Mouse (Mus musculus) ovary, adult 10 weeks (tissue): ENCODE results near the gene 2610028H24Rik. TPM values are rescaled to one million over a fixed set of nuclear protein-coding genes. Genes with fewer than 3 reads are reported as not detected.

Experiments
- polyA plus RNA-seq: library from polyadenylated mRNA; stranded (reverse); fragments of 350-450 nt; fragmentation: Illumina TruSeq; extraction: RNeasy Lipid Tissue Mini Kit (QIAGEN cat#74804); gene quantifications from one replicate; pipeline ENCODE4 v1.2.3, GENCODE M21; 2014

2610028H24Rik gene
- 0.43 TPM for polyA plus RNA-seq

DNA sequence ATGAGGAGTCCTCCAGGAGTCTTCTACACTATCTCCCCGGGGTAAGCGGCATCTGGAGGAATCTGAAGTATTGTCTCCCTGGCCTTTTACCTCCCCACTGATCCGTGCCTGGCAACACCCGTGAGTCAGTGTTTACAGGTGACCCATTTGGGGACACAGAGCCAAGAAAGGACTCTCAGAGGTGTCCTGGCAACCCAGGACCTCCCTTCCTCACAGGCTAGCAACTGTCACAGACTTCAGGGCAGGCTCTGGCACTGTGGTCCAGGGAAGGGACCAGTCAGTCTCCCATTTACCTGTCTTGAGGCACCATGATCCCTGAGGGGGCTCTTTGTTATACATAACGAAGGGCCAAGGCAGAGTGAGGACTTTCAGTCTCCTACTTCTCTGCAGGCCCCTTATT lies at the start of gene 2610028H24Rik:
2610028H24Rik (plus strand) TSS at position 231 of the 400 bp plus-strand sequence.

GRCm38 (mm10) chr10:76440281-76440680 lies 8.6 kb upstream of the 2610028H24Rik start, which contains the start of gene AC141477.1:
TSS of gene AC141477.1 (minus strand) at chr10:76440444.

DNA sequence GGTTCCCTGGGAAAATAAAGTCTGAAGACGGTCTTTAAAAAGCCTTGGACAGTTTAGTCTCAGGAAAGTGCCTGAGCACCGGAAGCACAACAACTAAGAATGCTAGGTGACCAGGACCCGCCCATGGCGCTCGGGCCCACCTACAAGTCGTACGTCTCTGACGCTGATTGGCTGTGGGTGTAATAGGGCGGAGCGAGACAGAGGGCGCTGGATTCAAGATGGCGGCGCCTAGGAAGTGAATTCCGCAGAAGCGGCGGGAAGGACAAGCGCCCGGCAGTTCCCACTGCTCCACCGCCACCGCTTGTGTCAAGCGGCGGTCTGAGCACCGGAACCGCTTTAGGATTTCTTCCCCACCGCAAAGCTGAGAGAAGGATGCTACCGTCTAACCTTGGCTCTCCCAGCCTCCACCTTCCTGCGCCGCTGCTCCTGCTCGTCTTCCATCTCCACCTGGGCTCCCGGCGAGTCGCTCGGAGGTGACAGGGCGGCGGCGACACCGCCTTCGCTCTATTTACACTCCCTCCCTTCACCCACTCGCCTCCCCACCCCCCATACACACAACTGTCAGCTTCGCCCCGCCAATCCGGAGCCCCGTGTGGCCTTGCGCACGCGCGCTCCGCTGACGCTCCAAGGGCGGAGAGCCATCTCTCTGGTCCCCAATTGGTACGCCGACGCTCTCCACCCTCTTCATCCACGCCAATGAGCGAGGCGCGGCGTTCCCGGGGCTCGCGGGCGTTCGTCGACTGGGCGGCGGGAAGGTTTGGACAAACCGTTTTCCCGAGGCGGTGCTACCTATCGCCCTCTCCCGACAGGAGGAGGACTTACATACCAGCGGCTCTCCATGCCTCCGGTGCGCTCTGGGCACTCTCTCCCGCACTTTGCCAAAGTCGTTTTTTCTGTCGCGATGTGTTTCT lies 6.4 kb upstream of the 2610028H24Rik start, which contains the start of gene Pcnt:
Pcnt (minus strand) TSS at position 609 of the 911 bp plus-strand sequence.

GRCm38 (mm10) chr10:76468203-76469162 lies 19.6 kb downstream of the 2610028H24Rik start, which contains the start of the genes Mcm3ap and Ybey:
TSS of gene Mcm3ap (plus strand) at chr10:76468927.
TSS of gene Ybey (minus strand) at chr10:76469114.

Other genes starting within 250 kb of the 2610028H24Rik start
- 4.5 TPM for gene Prmt2, start 211.2 kb upstream of the 2610028H24Rik start, polyA plus RNA-seq
- gene S100b, start 195.2 kb upstream of the 2610028H24Rik start, polyA plus RNA-seq = 2.5 TPM
- gene Dip2a, start 103.8 kb upstream of the 2610028H24Rik start, polyA plus RNA-seq = 17.9 TPM
- not detected for gene AC141477.1, start 8.6 kb upstream of the 2610028H24Rik start, polyA plus RNA-seq
- gene Pcnt, start 6.3 kb upstream of the 2610028H24Rik start, polyA plus RNA-seq = 13.0 TPM
- 13.4 TPM for gene Mcm3ap, start 19.8 kb downstream of the 2610028H24Rik start, polyA plus RNA-seq
- 2.3 TPM for gene Ybey, start 20.0 kb downstream of the 2610028H24Rik start, polyA plus RNA-seq
- 10.8 TPM for gene Lss, start 82.5 kb downstream of the 2610028H24Rik start, polyA plus RNA-seq
- gene Spatc1l, start 113.2 kb downstream of the 2610028H24Rik start, polyA plus RNA-seq = not detected
- not detected for gene Ftcd, start 126.6 kb downstream of the 2610028H24Rik start, polyA plus RNA-seq
- 9.5 TPM for gene Col6a2, start 174.5 kb downstream of the 2610028H24Rik start, polyA plus RNA-seq